Mouse (Mus musculus) adipocyte (in vitro differentiated cells): Measurements from ENCODE around the gene Slc30a7.

Experiments
- DNase-seq: peaks from one replicate; pipeline ENCODE4 v3.0.0-alpha.2; 2016; ENCODE audit warnings: low spot score

Gene Slc30a7

DNA sequence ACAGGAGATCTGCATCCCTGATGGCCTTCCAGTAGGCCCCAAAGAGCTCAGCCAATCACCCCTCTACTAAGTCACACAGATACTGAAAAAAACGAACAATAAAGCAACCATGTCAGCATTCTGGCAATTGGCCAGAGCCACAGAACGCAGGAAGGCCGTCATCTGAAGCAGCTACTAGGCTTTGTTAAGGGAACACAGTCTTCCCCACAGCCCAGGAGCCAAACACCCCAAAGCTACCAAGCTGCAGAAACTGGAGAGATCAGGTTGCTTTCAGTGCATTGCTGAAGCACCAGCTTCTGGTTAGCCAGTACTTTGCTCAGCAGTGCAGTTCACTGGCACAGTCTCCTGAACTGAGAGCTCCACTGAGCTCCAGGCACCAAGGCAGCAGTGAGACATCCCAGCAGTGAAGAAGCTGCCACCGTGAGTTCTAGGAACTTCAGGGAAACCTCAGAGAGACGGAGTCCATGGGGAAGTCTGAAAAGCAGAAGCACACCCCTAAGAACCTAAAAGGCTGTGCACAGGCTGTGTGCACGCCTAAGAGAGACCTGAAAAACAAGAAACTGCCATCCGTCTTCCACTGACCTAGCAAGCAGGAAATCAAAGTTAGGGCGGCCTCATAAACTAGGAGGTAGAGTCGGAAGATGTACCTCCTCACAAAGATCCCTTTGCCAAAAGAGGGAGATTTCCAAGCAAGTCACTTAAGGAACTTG lies 21.9 kb downstream of the Slc30a7 start:
- DNase-seq: no peak

DNA sequence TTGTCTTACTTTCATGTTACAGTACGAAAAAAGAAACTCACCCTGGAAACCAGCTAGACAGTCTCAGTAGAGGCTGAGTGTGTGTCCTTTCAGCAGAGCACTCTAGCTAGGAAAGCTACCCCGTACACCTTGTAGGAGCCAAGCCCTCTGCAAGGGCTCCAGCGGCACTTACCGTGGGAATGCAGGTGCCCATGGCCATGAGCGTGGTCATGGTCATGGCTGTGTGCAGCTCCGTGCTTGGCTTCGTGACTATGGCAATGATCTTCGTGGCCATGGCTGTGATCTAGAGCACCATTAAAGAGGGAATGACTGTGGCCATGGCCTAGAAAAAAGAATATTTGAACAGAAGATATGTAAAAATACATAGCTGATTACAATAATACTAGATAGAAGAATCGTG lies 22.6 kb downstream of the Slc30a7 start:
- no peak for DNase-seq

DNA sequence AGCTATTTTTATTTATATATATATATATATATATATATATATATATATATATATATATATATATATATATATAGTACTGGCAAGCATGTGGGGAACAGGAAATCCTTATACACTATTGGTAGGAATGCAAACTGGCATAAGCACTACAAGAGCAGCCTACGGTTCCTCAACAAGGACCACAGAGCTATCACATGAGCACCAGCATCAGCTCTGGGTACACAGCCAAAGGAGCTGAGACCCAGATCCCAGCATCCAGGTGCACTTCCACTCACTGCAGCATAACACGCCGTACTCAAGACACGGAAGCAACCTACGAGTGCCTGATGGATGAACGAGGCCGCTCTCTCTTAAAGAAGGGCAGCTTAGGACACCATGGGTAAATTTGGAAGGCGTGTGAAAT lies 24.0 kb downstream of the Slc30a7 start:
- DNase-seq: no peak

DNA sequence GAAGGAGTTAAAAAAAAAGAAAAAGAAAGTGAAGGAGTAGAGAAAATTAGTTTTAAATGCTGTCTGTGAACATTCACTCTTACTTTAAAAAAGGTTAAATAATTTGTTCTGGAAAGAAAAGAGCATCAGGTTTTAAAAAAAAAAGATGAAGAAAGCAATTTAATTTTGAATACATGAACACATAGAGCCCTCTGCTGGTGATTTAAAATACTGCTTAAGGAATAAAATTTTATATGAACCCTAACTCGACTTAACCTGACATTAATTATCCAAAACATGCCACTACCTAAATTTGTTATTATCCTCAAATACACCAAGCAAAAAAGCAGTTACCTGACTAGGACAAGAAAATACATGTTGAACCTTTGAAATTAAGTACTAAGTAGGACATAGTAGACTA lies 28.2 kb downstream of the Slc30a7 start:
- DNase-seq: peak; percentile 54

DNA sequence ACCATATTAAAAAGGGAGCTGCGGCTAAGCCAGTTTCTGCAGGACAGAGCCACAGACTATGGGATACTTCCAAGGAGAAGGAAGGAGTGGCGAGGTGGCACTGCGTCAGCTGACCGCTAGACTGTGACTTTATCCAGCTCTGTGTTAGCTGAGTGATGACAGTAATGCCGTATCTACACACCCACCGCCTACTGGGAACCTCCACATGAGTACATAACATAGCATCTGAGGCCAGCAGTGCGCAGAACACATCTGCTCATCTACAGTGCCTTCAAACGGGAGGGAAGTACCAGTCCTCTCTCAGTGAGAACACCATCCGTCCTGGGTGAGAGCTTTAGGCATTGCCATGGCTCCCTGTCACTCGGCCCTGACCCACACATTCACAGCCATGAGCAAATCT lies 32.2 kb downstream of the Slc30a7 start:
- no peak for DNase-seq

DNA sequence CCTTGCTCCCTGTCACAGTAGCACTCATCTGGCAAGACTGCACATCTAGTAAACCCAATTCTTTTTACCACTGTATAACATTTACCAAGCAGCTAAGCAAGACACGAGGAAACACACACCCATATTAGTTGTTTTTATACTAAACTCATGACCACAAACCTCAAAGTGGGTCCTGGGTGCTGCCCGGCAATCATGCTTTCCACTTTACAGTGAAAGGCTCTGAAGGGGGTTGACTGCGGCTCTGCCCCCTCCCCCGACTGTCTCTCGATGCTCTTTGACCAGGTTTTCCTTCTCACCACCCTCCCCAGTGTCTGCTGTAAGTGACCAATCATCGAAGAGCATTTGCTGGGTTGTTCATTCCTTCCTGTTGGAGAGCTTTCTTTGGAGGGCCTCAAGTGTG lies 33.0 kb downstream of the Slc30a7 start:
- DNase-seq: no peak

DNA sequence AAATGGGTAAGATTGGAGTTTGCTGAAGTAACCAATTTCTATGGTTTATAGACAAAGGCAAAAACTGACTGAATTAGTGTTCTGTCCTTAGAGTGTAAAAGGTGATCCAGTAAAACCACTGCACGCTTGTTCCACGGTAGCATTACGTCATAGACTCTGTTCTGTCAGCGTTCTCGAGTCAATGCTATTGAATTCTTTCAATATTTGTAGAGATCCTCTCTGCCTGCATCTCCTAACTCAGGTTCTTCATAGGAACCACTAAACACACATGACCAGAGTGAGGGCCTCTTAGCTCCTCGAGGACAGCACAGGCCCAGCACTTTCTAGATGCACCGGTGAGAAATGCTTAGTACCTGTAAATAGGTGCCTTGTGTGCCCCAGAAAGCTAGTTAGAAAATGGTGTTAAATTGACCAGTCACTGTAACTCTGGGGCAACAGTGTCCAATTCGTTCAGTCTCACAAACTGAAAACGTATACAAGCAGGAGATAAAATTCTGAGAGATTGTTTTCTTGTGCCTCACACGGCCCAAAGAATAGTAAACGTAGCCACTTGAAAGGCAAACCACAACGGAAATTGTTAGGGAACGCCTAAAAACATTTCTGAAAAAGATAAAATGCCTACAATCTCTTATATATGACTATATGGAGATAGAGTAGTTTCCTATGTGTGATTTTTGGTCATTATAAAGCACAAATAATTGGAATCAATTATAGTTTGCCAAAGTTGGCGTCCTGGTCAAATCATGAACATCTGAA lies 35.1 kb downstream of the Slc30a7 start:
- DNase-seq: no peak

DNA sequence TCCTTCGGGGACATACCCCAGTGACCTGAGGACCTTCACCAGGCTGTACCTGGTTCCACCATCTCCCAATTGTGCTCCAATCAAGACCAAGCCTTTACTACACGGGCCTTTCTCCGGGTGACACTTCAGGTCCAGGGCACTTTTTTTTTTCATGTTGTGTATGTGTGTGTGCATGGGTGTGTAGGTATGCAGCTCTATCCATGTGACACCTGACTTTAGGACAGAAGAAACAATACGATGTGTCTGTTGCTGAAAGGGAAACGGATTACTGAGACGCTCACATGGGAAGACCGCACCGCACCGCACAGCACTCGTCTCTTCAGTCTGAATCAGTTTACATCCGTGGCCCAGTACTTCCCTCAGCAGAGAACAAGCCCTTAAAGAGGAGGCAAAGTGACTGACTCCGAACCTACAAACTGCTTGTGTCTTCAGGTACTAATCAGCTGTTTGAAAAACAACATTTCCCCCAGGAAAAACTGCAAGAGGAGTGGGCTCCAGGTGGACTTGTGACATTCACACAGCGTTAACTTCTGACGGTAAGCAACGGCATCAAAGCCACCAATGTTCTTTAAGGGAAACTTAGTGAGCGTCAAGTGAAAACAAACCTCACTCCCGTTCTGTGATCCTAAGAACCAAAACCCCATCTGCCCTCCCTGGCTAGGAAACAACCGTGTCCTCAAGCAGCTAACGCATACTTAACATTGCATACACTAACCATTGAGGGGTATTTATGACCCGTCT lies 36.0 kb downstream of the Slc30a7 start:
- DNase-seq: no peak

DNA sequence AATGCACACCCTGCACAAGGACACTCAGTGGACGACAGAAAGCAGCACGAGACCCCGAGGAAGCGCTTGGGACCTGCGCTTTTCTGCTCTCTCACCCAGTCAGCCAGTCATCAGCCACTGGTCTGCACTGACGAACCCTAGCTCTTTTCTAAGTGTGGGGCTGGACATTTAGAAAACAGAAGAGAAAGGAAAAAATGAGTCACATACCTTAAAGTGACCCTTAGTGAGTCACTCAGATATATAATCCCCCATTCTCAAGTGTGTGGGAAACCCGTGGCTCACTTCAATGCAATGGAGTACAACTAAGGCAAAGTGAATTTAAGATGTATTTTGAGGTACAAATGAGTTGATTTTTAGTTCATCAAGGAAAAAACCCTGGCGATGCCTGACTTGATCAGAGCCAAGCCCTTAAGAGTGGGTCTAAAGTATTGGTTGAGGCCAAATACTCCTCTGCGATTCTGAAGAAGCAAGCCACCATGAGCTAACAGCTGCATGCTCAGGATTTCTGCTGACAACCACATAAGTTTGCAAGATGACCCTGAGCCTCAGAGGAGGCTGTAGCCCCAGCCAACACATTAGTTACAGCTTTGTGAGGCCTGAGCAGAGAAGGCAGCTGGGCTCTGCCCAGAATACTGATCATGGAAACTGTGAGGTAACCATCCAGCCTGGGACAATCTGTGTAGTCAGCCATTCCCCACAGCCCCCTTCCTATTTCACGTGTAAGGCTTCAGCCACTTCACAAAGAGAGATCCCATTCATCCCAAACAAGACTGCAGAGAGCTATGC lies 38.3 kb downstream of the Slc30a7 start:
- peak; percentile 43 for DNase-seq

DNA sequence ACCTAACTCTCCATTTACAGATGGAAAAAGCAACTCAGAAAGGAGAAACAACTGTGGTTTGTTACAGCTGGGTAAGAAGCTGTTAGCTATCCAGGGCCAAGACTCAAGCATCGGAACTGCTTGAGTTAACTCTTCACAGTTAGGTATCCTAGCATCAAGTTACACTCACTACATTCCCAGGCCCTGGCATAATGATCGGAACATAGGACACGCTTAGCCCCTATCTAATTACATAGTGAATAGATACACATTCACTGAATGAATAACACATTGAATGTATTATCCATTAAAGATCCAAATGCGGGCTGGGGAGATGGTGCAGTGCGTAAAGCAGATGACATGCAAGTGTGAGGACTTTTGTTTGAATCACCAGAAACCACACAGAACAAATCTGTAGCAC lies 43.1 kb downstream of the Slc30a7 start:
- no peak for DNase-seq

DNA sequence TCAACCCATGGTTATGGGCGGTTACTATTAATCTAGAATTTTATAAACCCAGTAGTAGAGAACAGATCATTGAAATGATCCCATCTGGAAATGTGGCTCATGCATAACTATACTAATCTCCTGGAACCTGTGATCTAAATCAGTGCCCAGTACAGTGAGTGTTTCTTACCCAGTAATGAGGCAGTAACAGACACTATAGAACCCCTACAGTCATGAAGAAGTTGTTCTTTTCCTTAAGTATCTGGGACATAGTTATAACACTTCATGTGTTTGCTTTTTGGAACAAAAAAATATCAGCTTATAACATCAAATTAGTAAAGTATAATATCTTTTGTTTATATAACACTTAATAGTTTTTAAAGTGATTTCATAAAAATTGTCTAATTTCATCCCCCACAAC lies 43.6 kb downstream of the Slc30a7 start:
- no peak for DNase-seq

DNA sequence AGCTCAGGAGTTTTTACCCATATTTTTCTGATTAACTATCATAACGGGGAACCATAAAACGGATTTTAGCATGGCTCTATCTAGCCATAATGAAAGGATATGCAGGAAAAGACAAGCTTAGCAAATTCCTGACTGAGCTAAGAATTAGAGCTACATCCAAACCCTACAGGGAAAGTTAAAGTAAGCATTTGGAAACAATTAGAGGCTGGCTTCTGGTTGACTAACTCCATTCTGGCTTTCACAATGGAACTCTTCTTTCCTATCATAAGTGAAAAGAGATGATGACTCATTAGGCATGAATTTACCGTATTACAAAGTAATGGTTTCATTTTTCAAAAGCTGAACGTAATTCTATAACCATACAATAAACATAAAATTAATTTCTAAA lies 45.2 kb downstream of the Slc30a7 start:
- DNase-seq: peak; percentile 75

DNA sequence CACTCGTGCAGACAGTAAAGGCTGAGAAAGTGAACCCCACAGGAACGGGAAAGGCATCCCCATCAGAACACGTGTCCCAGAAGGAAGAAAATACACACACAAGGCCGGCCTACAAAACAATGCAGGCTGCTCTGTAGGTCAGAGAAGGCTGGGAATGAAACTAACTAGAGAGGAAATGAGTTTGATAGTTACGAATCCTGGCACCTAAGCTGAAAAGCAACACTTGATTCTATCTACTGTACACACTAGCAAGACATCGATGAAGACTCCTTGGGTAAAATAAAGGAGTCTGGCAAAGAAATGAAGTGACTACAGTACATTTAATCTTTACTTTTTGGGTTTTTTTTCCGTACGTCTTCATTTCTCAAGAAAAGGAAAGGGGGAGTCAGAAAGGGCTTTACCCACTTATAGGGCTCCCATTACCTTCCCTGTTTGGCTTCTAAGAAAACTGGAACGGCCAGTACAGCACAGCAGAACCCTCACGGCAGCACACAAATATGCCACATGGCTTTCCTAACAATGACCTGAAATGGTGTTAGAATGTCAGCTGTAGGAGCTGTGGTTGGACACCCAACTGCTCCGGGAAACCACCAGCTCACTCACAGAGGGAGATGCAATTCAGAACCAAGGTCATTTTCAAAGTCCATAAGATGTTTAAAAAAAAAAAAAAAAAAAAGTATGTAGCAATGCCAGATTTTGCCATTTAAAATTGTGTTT lies 45.7 kb downstream of the Slc30a7 start:
- peak; percentile 57 for DNase-seq

DNA sequence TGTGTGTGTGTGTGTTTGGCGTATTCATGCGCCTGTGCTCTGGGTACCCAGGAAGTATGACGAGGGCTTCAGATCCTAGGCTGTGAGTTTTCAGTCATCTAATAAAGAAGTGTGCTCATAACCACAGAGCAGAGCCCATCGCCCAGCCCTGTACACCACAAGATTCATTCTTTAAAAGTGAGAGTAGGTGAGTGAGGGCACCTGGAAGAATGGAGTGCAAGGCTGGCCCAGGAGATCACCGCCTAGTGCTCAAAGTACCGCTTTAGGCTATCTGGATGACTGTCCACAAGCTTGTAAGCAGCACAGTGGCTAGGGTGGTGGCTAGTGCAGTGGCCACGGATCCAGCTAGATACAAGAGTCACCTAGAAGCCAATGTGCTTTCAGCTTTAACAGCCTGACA lies 50.0 kb downstream of the Slc30a7 start:
- no peak for DNase-seq

DNA sequence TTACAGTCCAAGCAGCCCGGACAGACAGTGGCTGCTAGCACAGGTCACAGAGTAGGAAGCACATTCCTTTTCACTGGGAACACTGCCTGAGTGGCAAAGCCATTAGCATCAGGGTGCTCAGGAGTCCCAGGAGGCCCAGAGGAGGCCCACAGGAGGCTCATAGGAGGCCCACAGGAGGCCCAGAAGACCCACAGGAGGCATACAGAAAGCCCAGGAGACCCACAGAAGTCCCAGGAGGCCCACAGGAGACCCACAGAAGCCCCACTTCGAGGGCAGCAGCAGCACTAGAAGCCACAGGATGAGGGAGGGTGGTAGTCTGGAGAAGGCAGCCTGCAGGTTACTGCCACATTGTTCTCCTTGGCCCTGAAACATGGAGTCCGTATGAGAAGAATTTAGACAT lies 54.1 kb downstream of the Slc30a7 start:
- DNase-seq: no peak

DNA sequence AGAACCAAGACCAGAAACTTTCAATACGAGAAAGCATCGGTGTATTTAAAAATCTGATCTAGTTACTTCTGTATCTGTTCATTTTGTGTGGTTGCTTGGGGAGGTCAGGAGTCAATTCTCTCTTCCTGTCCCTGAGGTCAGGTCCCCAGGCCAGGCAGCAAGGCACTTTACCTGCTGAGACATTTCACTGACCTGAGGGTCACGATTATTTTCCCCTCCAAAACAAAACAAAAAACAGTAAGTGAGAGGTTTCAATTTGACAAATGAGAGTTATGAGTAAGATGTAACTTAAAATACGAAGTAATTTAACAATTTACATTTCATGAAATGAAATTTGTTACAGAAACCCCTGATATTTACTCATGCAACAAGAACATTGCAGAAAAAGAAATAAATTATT lies 54.9 kb downstream of the Slc30a7 start:
- no peak for DNase-seq

DNA sequence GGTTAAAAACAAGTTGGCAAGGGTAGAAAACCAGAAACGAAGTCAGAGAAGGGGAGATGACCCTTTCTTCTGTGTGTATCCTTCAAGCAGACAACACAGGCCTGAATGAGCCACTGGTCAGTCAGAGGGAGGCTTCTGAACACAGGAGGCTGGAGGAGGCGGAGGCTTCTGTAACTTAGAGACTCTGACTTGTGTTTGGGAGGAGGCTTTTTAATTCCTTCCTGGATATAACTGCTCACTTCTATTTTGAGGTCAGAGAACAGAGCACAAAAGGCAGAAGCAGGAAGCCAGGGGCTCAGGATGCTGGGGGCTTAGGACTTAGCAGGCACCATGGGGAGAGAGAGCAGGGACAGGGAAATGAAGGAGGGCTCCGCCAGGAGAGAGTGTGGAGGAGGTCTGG lies 56.0 kb downstream of the Slc30a7 start:
- DNase-seq: no peak

DNA sequence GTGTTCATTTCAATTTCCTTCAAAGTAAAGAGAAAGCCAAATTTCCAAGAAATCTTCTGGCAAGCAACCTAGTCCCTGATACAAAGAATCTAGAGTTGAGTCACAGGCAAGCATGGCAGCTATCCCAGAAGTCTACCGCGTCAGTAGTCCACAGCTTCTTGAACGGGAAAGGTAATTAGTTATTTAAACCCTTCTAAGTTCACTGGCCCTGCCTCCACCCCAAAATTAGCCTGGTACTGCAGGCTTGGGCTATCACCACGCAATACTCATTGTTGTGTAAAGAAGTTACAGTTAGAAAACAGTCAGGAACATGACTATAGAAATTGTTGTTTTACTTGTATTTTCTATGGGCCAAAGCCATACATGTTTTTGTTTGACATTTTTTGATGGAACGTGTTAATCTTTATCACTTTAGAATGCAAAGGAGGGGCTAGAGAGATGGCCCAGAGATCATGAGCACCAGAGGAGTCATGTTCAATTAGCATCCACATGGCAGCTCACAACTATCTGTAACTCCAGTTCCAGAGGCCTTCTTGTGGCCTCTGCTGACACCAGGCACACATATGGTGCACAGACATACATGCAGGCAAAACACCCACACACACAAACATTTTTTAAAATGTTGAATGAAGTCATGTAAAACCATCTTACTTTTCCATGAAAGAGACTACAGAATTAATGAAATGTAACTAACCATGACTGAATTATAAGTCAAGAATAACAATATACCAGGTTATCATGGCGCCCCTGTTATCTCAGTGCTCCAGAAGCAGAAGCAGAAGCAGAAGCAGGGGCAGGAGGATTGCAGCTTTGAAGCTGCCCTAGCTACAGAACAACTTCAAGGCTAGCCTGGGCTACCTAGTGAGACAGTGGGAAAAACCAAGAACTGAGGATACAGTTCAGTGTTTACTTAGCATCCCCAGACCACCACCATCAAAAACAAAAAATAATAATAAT lies 57.0 kb downstream of the Slc30a7 start:
- DNase-seq: peak; percentile 81

DNA sequence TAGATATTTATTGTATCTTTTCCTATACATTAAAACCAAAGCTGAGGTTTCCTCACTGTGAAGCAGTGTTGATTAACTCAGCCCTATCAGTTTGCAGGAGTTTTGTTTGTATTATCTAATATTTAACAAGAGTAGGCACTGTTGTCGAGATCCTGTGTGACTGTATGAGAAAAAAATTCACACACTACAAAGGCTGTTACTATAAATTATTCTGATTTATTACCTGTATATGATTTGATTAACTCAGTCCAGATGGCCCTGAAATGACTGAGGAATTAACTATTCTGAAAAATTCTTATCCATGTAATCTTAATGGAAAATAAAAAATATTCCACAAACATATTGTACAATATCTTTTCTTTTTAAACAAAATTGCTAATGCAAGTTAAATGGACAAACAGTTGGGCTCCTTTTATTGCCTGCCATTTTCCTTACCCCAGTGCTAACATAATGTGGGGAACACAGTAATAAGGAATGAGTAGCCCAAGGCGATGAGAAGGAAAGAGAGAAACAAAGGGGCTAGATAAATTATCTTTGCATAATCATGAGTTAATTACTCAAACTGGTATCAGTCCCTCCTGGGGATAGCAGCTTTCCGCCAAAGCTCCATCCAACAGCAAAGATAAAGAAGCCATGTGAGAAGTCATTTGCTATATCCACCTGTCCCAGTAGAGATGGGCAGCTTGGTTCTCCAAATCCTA lies 57.8 kb downstream of the Slc30a7 start:
- DNase-seq: no peak

DNA sequence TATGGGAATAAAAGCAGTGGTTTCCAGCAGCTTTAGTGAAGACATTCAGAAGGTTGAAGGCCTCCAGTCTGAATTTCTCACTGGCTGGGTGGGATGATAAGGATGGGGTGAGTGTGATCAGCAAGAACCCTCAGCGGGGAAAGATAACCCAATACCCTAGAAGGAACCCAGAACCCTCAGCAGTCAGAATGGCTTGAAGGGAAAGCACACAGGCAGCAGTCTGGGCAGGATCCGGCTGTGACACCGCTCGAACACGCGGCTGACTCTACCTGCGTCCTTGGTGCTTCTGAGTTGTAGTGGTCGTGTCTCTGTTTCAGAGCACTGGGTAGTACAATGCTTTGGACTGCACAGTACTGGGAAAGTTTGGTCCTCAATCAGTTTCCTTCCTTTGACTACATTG lies 60.9 kb downstream of the Slc30a7 start:
- DNase-seq: no peak
